Mouse (Mus musculus): ENCODE data around the gene Coro1b. TPM values are rescaled to one million over a fixed set of nuclear protein-coding genes. Genes with fewer than 3 reads are reported as not detected.

The Coro1b gene
- total and polyA plus RNA-seq, 3 experiments: 179 to 265 (median 194) TPM

GRCm38 (mm10) chr19:4162646-4163542 is 14.5 kb downstream of the Coro1b start, which contains the start of gene Rps6kb2:
Rps6kb2 (minus strand) TSS chr19:4163354.
- Histone ChIP-seq H3K4me2 (ENCODE audit: insufficient read depth, low read depth, poor library complexity, severe bottlenecking) (peak within 1 kb of the TSS; percentile 92), H3K27ac (ENCODE audit: insufficient read depth, low read depth) (no peak within 1 kb of the TSS; the same call in 1 of the 2 replicates), H3K4me3 (replicated peaks in 1 of 3; ENCODE audit: low read depth in 2 of 3, low read length in 2 of 3, poor library complexity in 1 of 3) (peak within 1 kb of the TSS; percentile 56 to 71 (median 67)), H3K36me3 (replicated peaks in 1 of 2; ENCODE audit: control insufficient read depth in 1 of 2, insufficient read depth in 1 of 2, low read length in 1 of 2) (peaks cover 33 to 54% of the 10 kb centered on the region in 2 experiments), H3K4me1 (ENCODE audit: control insufficient read depth in 1 of 2, insufficient read depth in 2 of 2) (peaks cover 9 to 40% of the 10 kb centered on the region in 2 experiments), H3K79me2 (replicated peaks; ENCODE audit: control insufficient read depth, extremely low read depth, insufficient read depth, poor library complexity, severe bottlenecking) (peaks cover 10% of the 10 kb centered on the region), H3K9ac (ENCODE audit: insufficient read depth, low read depth) (peak within 1 kb of the TSS; percentile 95), H3K9me3 (replicated peaks; ENCODE audit: low read length) (no peaks in the 10 kb centered on the region), H3K27me3 (replicated peaks) (no peaks in the 10 kb centered on the region)
- dilution Hi-C loops (cut with MboI; ENCODE audit: extremely low pct_ligation_motif_present, extremely low pct_unique_long_range_greater_than_20kb, low sequenced_read_pairs) (no loop called here), in situ Hi-C loops (cut with MboI; ENCODE audit: low pct_ligation_motif_present, low pct_unique_long_range_greater_than_20kb, low sequenced_read_pairs) (no loop called here)
- DNase-seq (ENCODE audit: extremely low read depth): peak; percentile 97
- TF ChIP-seq EP300 (IDR thresholded peaks at IDR 0.05; ENCODE audit: low read length): no peak
- peak; percentile 79 for TF ChIP-seq TCF12 (IDR thresholded peaks at IDR 0.05; ENCODE audit: low read depth, low read length)
- peak; percentile 68; the same call in 1 of the 2 replicates for TF ChIP-seq MAZ (IDR thresholded peaks at IDR 0.05; ENCODE audit: low read depth, low read length)
- TF ChIP-seq NRF1 (IDR thresholded peaks at IDR 0.05; ENCODE audit: low read depth, low read length): peak; percentile 61
- TF ChIP-seq HCFC1 (IDR thresholded peaks at IDR 0.05; ENCODE audit: low read depth, low read length): peak; percentile 97
- peak; percentile 72 for TF ChIP-seq MEF2A (IDR thresholded peaks at IDR 0.05; ENCODE audit: borderline replicate concordance, low read depth, low read length)
- TF ChIP-seq ZMIZ1 (IDR thresholded peaks at IDR 0.05; ENCODE audit: low read depth, low read length): peak; percentile 56; the same call in 1 of the 2 replicates
- peak; percentile 64 for TF ChIP-seq NELFE (IDR thresholded peaks at IDR 0.05; ENCODE audit: low read depth, low read length)
- no peak for TF ChIP-seq USF1 (IDR thresholded peaks at IDR 0.05; ENCODE audit: low read depth, low read length)
- TF ChIP-seq MAX (IDR thresholded peaks at IDR 0.05; ENCODE audit: low read length): peak; percentile 61; the same call in 1 of the 2 replicates
- TF ChIP-seq IRF4 (IDR thresholded peaks at IDR 0.05; ENCODE audit: low read depth, low read length): peak; percentile 58; the same call in 1 of the 2 replicates
- no peak for TF ChIP-seq ZNF384 (IDR thresholded peaks at IDR 0.05; ENCODE audit: low read depth, low read length)
- peak; percentile 32; the same call in 1 of the 2 replicates for TF ChIP-seq JUND (conservative IDR thresholded peaks at IDR 0.05; ENCODE audit: low read depth, low read length)
- TF ChIP-seq MYC (IDR thresholded peaks at IDR 0.05; ENCODE audit: low read depth, low read length): 0 out of 2 replicates have a peak, but pooled peaks have one; percentile 17
- TF ChIP-seq BHLHE40 (IDR thresholded peaks at IDR 0.05; ENCODE audit: low read depth, low read length): no peak
- TF ChIP-seq ELF1 (IDR thresholded peaks at IDR 0.05; ENCODE audit: low read depth, low read length): peak; percentile 70
- TF ChIP-seq KAT2A (IDR thresholded peaks at IDR 0.05; ENCODE audit: insufficient replicate concordance, low read length): peak; percentile 96; the same call in 1 of the 2 replicates
- TF ChIP-seq POLR2A (IDR thresholded peaks at IDR 0.05; ENCODE audit: low read depth, low read length): peak; percentile 74
- TF ChIP-seq GABPA (IDR thresholded peaks at IDR 0.05; ENCODE audit: insufficient replicate concordance, low read depth, low read length): peak; percentile 41; the same call in 1 of the 2 replicates
- TF ChIP-seq JUN (IDR thresholded peaks at IDR 0.05; ENCODE audit: insufficient read depth, low read depth, low read length): no peak
- TF ChIP-seq TBP (conservative IDR thresholded peaks at IDR 0.05; ENCODE audit: low read depth, low read length): peak; percentile 60; the same call in 1 of the 2 replicates
- peak; percentile 94 for TF ChIP-seq SIN3A (IDR thresholded peaks at IDR 0.05; ENCODE audit: low read length)
- 0 out of 2 replicates have a peak, but pooled peaks have one; percentile 37 for TF ChIP-seq ETS1 (conservative IDR thresholded peaks at IDR 0.05; ENCODE audit: low read depth, low read length)
- TF ChIP-seq RCOR1 (conservative IDR thresholded peaks at IDR 0.05; ENCODE audit: low read depth, low read length): no peak
